Mouse (Mus musculus) subcutaneous adipose tissue, adult 2 months (tissue): ENCODE measurements around the gene Rnft2. TPM values are rescaled to one million over a fixed set of nuclear protein-coding genes. Genes with fewer than 3 reads are reported as not detected.

Source experiments
- polyA plus RNA-seq: library from polyadenylated mRNA; depleted of rRNA; stranded (reverse); fragments of >200 nt; gene quantifications from 2 replicates; pipeline ENCODE4 v1.2.3, GENCODE M21; 2012; ENCODE audit warnings: low replicate concordance; rRNA removed

Rnft2 gene
- polyA plus RNA-seq = 6.6 and 9.0 TPM in 2 replicates

DNA sequence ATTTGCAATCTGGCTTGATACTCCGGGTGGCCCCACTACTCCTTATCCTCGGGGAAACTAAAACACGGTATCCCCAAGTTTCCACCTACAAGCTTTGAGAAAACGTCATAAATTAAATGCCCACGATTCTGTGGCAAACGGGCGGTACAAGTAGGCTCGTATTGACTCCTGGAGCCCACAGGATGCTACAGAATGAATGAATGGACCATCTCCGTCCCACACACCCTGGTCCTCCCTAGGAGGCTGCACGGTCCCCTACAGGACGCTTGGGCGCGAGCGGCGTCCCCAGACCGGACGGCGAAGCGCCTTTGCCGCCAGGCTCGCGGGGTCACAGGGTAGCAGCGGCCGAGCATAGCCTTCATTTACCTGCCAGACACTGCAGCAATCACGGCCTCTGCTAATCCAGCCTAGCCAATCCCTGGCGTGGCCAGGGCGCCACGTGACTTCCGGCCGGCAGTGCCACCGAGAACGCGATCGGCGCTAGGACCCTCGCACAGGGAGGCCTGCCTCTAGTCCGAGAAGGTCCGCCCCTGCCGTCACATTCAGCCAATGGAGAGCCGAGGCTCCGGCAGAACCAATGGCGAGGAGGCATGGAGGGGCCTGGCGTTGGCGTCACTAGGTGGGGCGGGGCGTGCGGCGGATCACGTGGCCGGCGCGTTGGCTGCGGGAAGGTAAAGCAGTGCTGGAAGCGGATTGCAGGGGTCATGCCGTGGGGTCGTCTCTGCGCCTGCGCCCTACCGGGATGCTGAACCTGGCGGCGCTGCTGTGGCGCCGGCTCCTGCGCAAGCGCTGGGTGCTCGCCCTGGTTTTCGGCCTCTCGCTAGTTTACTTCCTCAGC, at the start of gene Rnft2, which contains the start of gene 2410131K14Rik:
Rnft2 (minus strand) TSS at position 511 of the 838 bp plus-strand sequence.
2410131K14Rik (plus strand) TSS at position 622 of the 838 bp plus-strand sequence.

DNA sequence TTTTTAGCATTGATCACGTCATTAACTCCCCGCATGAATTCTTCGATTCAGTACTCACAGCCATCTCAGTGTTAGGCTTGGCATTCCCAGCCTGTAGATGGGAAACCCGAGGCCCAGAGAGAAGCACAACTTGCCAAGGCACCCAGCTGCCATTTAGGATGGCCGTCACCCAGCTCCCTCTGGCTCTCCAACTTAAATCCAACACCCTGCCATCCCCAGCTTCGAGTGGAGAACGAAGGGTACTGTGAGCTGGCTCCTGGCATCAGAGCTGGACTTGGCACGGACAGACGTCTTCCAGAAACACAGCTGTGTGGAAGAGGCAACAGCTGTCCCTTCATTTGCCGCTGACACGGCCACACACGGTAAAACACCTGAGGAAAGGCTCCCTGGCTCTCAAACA, 80.3 kb downstream of the Rnft2 start, which contains the start of gene Hrk:
Hrk (plus strand) TSS at position 68 of the 400 bp plus-strand sequence.

DNA sequence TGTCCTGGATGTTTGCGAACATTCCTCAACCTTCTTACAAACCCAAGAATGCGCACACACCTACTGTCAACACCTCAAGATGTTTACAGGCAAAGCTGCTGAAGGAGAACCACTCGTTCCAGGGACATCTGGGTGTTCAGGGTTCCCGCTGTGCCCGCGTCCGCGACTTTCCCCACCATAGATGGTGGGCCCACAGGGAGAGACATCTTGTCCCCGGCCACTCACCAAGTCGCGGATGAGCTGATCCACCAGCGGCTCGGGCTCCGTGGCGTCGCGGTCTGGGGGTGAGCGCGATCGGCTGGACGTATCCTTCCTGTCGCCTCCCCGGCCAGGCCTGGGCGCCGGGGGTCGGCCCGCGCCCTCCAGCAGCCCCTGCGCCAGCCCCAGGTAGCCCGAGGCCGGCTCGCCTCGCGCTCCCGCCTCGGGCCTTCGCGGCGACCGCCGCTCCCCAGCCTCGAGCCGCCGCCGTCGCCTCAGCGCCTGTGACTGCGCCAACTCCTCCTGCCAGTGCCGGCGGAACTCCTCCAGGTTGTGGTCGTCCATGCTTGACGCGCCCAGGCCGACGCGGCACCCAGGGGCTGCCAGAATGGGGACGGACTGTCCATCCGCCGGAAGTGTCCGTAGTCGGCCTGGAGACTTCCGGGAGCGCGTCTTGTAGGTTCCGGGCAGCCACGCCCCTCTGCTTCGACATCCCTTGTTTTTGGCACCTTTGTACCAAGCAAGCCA, 89.9 kb downstream of the Rnft2 start, which contains the start of gene Fbxw8:
Fbxw8 (minus strand) TSS at position 626 of the 726 bp plus-strand sequence.

Other genes with a start within 250 kb of the Rnft2 start
- gene Tesc, start 217.4 kb downstream of the Rnft2 start, polyA plus RNA-seq = 1.6 and 3.8 TPM in 2 replicates
- 86.5 and 108 TPM in 2 replicates for gene Fbxw8, start 89.7 kb downstream of the Rnft2 start, polyA plus RNA-seq
- 0.33 and 1.2 TPM in 2 replicates for gene Hrk, start 80.5 kb downstream of the Rnft2 start, polyA plus RNA-seq
- gene 2410131K14Rik, start 111 bp upstream of the Rnft2 start, polyA plus RNA-seq = 13.5 and 19.3 TPM in 2 replicates